Mouse (Mus musculus): ENCODE data around the gene Cirbp. TPM values are rescaled to one million over a fixed set of nuclear protein-coding genes. Genes with fewer than 3 reads are reported as not detected.
"Not testable (repeated sequence)": the region's sequence is repeated elsewhere in the genome, so short reads cannot be mapped to it uniquely, and the experiment has no call there.

Gene Cirbp
- polyA plus RNA-seq, 1 experiment from 2014 or later = 345 TPM

DNA sequence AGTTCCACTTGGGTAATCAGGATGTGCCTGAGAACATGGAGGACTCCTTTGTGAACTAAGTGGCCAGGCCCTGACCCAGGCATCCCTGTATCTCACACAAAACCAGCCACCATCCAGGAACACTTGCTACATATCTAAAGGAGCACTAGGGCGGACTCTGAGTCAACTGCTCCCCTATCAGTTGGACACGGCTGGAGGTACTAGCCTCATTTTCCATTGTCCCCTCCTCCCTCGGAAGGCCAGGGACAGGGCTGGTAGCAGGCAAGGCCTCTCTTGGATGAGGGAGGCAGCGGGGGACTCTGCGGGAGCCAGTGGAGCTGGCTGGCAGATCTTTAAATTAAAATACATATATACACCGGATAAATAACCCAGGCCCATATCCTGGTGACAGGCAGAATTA, 28.2 kb downstream of the Cirbp start:
- H3K4me2 ChIP-seq = no peak overlapping the region
- 74% methylated on average over 6 of the region's 6 CpGs for WGBS
- ATAC-seq (ENCODE audit: low FRiP score) = no peak
- H3K36me3 ChIP-seq = peaks cover 3% of the 10 kb centered on the region; the same call in 1 of the 2 replicates
- H3K27ac ChIP-seq (replicated peaks) = no peak overlapping the region
- H3K4me1 ChIP-seq = peaks cover 15% of the 10 kb centered on the region
- H3K27me3 ChIP-seq (replicated peaks) = 0 out of 2 replicates have a peak, but pooled peaks cover 3% of the 10 kb centered on the region
- no peak overlapping the region for H3K9ac ChIP-seq (replicated peaks)
- no peaks in the 10 kb centered on the region for H3K9me3 ChIP-seq (replicated peaks)
- no peak overlapping the region for H3K4me3 ChIP-seq (replicated peaks)

DNA sequence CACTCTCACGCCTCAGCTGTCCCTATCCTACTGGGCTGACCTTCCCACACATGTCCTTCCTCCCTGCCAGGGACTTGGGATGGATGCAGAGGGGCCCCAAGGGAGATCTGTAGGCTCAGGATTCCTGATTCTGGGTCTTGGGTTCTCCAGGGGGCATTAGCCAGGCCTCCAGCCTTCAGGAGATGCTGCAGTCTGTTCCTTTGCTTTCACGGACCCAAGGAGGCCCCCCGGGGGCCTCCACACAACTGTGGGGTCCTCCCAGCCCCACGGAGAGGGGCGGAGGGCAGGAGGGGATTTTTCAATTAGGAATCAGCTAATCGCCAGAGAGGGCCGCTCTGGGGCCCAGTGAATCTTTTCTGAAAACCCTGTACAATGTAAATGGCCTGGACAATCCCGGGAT, 28.7 kb downstream of the Cirbp start:
- no peak overlapping the region for H3K9ac ChIP-seq (replicated peaks)
- no peaks in the 10 kb centered on the region for H3K27me3 ChIP-seq (replicated peaks)
- no peak for ATAC-seq (ENCODE audit: low FRiP score)
- no peaks in the 10 kb centered on the region for H3K9me3 ChIP-seq (replicated peaks)
- H3K4me2 ChIP-seq = no peak overlapping the region
- 54% methylated on average over 8 of the region's 8 CpGs for WGBS
- no peaks in the 10 kb centered on the region for H3K36me3 ChIP-seq
- H3K4me1 ChIP-seq = peaks cover 16% of the 10 kb centered on the region
- no peak overlapping the region for H3K4me3 ChIP-seq (replicated peaks)
- H3K27ac ChIP-seq (replicated peaks) = no peak overlapping the region

DNA sequence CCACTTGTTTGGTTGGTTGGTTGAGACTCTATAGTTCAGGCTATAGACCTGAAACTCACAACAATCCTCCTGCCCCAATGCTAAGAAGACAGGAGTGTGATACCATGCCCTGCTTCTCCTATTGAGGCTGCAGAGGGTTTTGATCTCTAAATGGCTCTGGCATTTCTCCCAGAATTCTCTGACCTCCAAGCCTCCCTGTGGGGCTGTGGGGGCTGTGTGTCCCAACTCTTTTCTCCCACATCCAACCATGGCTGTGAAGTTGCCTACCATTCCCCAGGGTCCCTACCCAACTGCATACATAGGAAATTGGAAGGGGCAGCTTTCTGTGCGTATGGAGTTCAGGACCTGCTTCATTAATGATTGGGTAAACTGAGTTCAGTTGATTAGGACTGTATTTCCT, 30.4 kb downstream of the Cirbp start:
- Histone ChIP-seq H3K27ac (replicated peaks) (no peak overlapping the region), H3K36me3 (no peaks in the 10 kb centered on the region), H3K9ac (replicated peaks) (no peak overlapping the region), H3K4me2 (no peak overlapping the region), H3K4me3 (replicated peaks) (no peak overlapping the region), H3K4me1 (0 out of 2 replicates have a peak, but pooled peaks cover 3% of the 10 kb centered on the region), H3K27me3 (replicated peaks) (no peaks in the 10 kb centered on the region), H3K9me3 (replicated peaks) (no peaks in the 10 kb centered on the region)
- WGBS = 93% methylated on average over 1 of the region's 1 CpGs
- no peak for ATAC-seq (ENCODE audit: low FRiP score)

DNA sequence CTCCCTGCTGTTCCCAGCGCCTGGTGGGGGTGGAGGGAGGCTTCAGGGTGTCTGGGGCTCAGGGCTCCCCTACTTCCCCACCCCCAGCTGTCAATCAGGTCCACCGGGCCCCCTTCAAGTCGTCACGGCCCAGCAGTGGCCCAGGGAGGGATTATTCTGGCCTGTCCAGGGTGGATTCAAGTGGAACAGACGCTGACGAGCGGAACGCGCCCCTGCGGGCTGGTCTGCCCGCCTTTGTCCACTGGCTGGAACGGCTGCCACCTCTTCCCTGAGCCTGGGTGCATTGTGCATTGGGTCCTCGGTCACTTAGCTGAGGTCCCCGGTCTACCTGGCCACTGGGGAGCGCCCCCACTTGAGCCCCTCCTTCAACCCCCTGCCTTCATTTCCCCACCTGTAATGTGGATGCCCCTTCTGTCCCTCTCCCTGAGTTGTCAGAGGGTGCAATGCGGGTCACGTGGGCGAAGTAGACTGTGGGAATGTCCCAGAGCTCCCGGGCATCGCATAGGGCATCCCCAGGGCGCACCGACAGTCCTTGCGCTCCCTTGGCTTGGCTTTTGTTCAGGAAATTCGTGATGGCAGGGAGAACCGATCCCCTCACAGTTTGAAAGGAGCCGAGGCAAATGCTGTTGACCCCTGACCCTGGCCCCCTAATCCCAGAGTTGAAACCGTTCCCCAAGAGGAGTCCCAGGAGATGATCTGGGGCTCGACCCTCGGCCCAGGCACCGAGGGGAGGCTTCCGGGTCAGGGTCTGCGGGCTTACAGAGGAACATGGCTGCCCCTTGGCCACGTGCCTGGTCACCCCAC, 31.2 kb downstream of the Cirbp start:
- Histone ChIP-seq H3K4me1 (0 out of 2 replicates have a peak, but pooled peaks cover 3% of the 10 kb centered on the region), H3K27me3 (replicated peaks) (no peaks in the 10 kb centered on the region), H3K4me3 (replicated peaks) (no peak overlapping the region), H3K9ac (replicated peaks) (no peak overlapping the region), H3K4me2 (no peak overlapping the region), H3K27ac (replicated peaks) (no peak overlapping the region), H3K9me3 (replicated peaks) (no peaks in the 10 kb centered on the region), H3K36me3 (no peaks in the 10 kb centered on the region)
- WGBS = 71% methylated on average over 33 of the region's 33 CpGs
- ATAC-seq (ENCODE audit: low FRiP score) = no peak

DNA sequence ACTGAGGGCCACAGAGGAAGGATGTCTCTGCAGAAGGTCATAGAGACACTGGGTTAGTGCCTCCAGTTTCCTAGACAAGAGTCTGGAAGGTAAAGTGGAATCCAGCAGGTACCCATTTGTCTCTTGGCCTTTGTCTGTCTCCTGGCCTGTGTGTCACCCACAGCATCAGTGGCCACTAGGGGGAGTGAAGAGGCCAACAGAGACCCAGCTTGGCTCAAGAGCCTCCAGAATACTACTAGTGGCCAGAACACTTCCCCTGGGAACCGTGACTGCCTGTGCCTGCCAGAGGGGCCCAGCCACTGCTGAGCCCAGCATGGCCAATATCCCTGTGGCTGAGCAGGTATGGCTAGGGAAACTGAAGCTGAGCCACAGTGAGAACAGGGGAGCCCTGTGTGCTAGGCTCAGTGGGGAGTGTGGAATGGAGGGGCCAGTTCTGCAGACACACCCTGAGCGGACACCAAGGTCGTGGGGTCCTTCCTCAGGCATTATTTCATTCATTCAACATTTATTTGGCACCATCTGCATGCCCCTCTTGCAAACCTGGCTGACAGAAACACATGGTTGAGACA, 33.7 kb downstream of the Cirbp start:
- no peaks in the 10 kb centered on the region for H3K27me3 ChIP-seq (replicated peaks)
- ATAC-seq (ENCODE audit: low FRiP score) = peak; percentile 67
- no peak overlapping the region for H3K4me2 ChIP-seq
- WGBS = 50% methylated on average over 3 of the region's 3 CpGs
- H3K9me3 ChIP-seq (replicated peaks) = no peaks in the 10 kb centered on the region
- no peak overlapping the region for H3K9ac ChIP-seq (replicated peaks)
- no peaks in the 10 kb centered on the region for H3K36me3 ChIP-seq
- 0 out of 2 replicates have a peak, but pooled peaks cover 3% of the 10 kb centered on the region for H3K4me1 ChIP-seq
- H3K4me3 ChIP-seq (replicated peaks) = no peak overlapping the region
- no peak overlapping the region for H3K27ac ChIP-seq (replicated peaks)

DNA sequence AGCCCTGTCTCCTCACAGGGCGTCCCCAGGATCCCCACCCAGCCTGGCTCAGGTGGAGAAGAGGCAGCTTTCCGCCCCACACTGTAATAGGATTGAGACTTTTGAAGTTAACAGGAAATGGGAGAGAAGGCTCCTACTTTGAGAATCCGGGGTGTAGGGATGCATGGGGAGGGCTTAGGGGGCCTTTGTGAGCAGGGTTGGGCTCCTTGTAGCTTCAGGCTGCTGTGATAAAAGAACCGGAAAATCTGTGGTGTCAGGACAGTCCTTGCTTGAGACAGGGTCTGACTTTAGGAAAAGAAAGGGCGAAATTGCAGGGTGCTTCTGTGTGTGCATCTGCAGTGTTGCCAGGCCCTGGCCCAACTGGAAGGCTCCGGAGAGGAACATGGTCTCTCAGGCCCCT, 34.7 kb downstream of the Cirbp start:
- no peaks in the 10 kb centered on the region for H3K27me3 ChIP-seq (replicated peaks)
- no peak overlapping the region for H3K4me2 ChIP-seq
- no peaks in the 10 kb centered on the region for H3K9me3 ChIP-seq (replicated peaks)
- no peak for ATAC-seq (ENCODE audit: low FRiP score)
- H3K9ac ChIP-seq (replicated peaks) = no peak overlapping the region
- WGBS = 83% methylated on average over 6 of the region's 6 CpGs
- 0 out of 2 replicates have a peak, but pooled peaks cover 3% of the 10 kb centered on the region for H3K4me1 ChIP-seq
- no peak overlapping the region for H3K27ac ChIP-seq (replicated peaks)
- H3K4me3 ChIP-seq (replicated peaks) = no peak overlapping the region
- no peaks in the 10 kb centered on the region for H3K36me3 ChIP-seq

DNA sequence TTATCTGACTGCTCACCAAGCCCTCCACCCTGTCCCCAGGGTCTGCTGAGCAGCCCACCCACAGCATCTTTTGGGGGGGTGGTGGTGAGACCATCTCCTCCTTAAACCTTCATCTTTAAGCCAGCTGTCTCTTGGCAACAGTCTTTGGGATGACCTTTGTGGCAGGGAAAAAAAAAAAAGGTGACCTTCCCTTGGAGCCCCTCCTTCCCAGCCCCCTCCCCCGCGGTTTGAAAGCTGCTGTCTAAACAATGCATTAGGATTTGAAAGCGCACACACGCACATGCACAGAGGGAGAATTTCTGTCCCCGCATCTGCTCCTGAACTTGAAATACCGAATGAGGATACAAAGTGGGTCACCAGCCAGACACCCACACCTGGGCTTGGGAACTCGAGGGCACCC, 38.3 kb downstream of the Cirbp start:
- Histone ChIP-seq H3K27ac (replicated peaks) (no peak overlapping the region), H3K4me2 (no peak overlapping the region), H3K4me1 (peaks cover 20% of the 10 kb centered on the region), H3K9me3 (replicated peaks) (no peaks in the 10 kb centered on the region), H3K27me3 (replicated peaks) (no peaks in the 10 kb centered on the region), H3K36me3 (no peaks in the 10 kb centered on the region), H3K9ac (replicated peaks) (no peak overlapping the region), H3K4me3 (replicated peaks) (no peak overlapping the region)
- ATAC-seq (ENCODE audit: low FRiP score) = no peak
- WGBS = 24% methylated on average over 7 of the region's 7 CpGs

DNA sequence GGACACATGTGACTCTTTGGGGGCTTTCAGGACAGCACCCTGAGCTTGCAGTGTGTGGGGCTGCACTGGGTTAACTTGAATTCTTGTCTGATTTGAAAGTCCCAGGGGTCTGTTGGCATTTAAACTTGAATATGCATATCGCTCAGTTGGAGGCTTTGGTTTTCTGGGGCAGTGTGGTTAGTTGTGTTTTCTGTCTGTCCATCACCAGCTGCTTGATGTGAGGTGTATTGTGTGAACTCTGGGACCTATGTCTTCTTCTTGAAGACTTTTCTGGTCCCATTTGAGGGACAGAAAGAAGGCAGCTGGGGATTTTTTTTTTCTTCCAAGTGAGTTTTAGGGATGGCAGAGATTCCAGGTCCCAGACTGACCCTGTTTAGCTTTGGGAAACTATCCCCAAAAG, 41.4 kb downstream of the Cirbp start:
- no peak overlapping the region for H3K4me3 ChIP-seq (replicated peaks)
- H3K9ac ChIP-seq (replicated peaks) = no peak overlapping the region
- no peaks in the 10 kb centered on the region for H3K9me3 ChIP-seq (replicated peaks)
- ATAC-seq (ENCODE audit: low FRiP score) = no peak
- H3K27ac ChIP-seq (replicated peaks) = no peak overlapping the region
- H3K4me1 ChIP-seq = peaks cover 20% of the 10 kb centered on the region
- no peaks in the 10 kb centered on the region for H3K27me3 ChIP-seq (replicated peaks)
- WGBS = 50% methylated on average over 1 of the region's 1 CpGs
- H3K4me2 ChIP-seq = no peak overlapping the region
- no peaks in the 10 kb centered on the region for H3K36me3 ChIP-seq

DNA sequence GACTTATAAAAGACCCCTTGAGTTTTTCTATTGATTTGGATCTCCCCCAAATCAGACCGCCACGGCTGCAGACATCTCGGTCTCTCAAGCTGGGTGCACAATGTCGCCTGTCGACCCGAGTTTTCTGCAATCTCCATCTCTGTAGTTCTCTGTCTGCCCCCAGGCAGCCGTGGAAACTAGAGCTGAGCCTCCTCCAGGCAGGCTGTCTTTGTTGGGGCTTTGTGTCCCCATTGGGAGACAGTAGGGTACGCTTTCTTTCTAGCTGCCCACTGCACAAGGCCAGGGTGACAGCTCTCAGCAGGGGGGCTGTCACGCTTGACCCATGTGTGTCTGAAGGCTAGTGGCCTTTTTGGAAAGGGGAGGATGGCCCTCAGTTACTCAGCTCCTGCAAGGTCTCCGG, 41.9 kb downstream of the Cirbp start:
- H3K36me3 ChIP-seq = no peaks in the 10 kb centered on the region
- no peak for ATAC-seq (ENCODE audit: low FRiP score)
- WGBS = 33% methylated on average over 10 of the region's 10 CpGs
- no peaks in the 10 kb centered on the region for H3K27me3 ChIP-seq (replicated peaks)
- H3K4me1 ChIP-seq = peaks cover 20% of the 10 kb centered on the region
- no peaks in the 10 kb centered on the region for H3K9me3 ChIP-seq (replicated peaks)
- no peak overlapping the region for H3K9ac ChIP-seq (replicated peaks)
- H3K4me3 ChIP-seq (replicated peaks) = no peak overlapping the region
- no peak overlapping the region for H3K27ac ChIP-seq (replicated peaks)
- H3K4me2 ChIP-seq = no peak overlapping the region

DNA sequence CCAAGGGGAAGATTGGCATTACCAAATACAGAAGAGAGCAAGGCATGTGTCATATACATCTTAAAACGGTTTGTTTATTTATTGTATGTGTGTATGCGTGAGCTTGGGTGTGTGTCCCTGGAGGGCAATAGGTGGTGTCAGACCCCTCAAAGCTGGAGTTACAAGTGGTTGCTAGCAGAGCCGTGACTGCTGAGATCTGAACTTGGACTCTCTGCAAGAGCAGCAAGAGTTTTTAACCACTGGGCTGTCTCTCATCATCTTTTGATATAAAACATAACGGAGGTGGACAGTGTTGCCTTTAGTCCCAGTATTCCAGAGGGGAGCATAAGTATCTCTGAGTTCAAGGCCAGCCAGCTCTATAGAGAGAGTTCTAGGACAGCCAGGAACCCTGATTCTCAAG, 42.5 kb downstream of the Cirbp start:
- Histone ChIP-seq H3K27me3 (replicated peaks) (no peaks in the 10 kb centered on the region), H3K4me3 (replicated peaks) (no peak overlapping the region), H3K9ac (replicated peaks) (no peak overlapping the region), H3K36me3 (no peaks in the 10 kb centered on the region), H3K4me1 (peaks cover 20% of the 10 kb centered on the region), H3K9me3 (replicated peaks) (no peaks in the 10 kb centered on the region), H3K27ac (replicated peaks) (no peak overlapping the region), H3K4me2 (peak overlapping the region; percentile 44; the same call in 1 of the 2 replicates)
- WGBS = 72% methylated on average over 4 of the region's 4 CpGs
- ATAC-seq (ENCODE audit: low FRiP score) = no peak

DNA sequence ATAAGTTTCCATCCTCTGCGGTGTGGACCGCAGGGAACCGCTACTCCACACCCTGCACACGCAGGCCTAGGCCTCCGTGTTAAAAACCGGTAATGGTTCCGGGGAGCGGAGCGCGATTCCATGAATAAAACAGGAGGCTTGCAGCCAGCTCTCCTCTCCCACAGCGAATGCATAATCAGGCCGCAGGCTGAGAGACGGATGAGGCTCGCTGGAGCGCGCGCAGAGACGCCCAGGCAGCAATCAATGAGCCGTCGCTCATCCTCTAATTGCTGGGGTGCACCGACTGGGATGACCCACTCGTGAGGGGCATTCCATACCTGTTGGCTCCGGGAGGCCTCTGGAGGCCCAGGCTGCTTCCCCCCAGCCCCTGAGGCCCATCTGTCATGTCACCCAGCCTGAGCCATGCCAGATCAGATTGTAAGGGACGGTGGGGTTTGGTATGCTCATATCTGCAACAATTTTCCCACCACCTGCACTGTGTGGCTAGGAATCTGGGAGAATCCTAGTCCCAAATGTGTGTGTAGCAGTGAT, 43.1 kb downstream of the Cirbp start:
- WGBS = 3% methylated on average over 24 of the region's 24 CpGs
- Histone ChIP-seq H3K9ac (replicated peaks) (peak overlapping the region; percentile 40; the same call in 1 of the 2 replicates), H3K4me3 (replicated peaks) (peak overlapping the region; percentile 8; the same call in 1 of the 2 replicates), H3K36me3 (no peaks in the 10 kb centered on the region), H3K4me2 (peak overlapping the region; percentile 44), H3K9me3 (replicated peaks) (no peaks in the 10 kb centered on the region), H3K27me3 (replicated peaks) (no peaks in the 10 kb centered on the region), H3K4me1 (peaks cover 20% of the 10 kb centered on the region), H3K27ac (replicated peaks) (peak overlapping the region; percentile 82)
- ATAC-seq (ENCODE audit: low FRiP score) = peak; percentile 51; the same call in 1 of the 2 replicates

- H3K4me3 ChIP-seq (replicated peaks); H3K4me2 ChIP-seq; ATAC-seq (ENCODE audit: low FRiP score); H3K27ac ChIP-seq (replicated peaks); H3K36me3 ChIP-seq; H3K9ac ChIP-seq (replicated peaks); H3K27me3 ChIP-seq (replicated peaks); H3K9me3 ChIP-seq (replicated peaks): not testable (repeated sequence)
- 77% methylated on average over 7 of the region's 7 CpGs for WGBS
- H3K4me1 ChIP-seq = peaks cover 28% of the 10 kb centered on the region
These were observed 45.8 kb downstream of the Cirbp start for GRCm38 (mm10) chr10:80211547-80212103.

Measured in neural tube, embryonic 15.5 days (tissue).